Mouse (Mus musculus) lung, postnatal 0 days (tissue): ENCODE data around the gene Ttll3. TPM values are rescaled to one million over a fixed set of nuclear protein-coding genes. Genes with fewer than 3 reads are reported as not detected.

Experiments
- ATAC-seq: fragments of 200-750 bp; cut with Nextera tagmentation; 2 replicates; pipeline ENCODE4 v1.8.0; 2017; ENCODE audit warnings: moderate library complexity
- DNase-seq: peaks from one replicate; pipeline ENCODE4 v3.0.0-alpha.2; 2016; ENCODE audit warnings: low spot score
- H3K27ac ChIP-seq: fragments of 300-500 bp; sonication (generic); 2 replicates; pipeline ENCODE4 v1.5.1; 2014; ENCODE audit warnings: antibody characterized with exemption, mild to moderate bottlenecking, low read length, mixed read lengths
- H3K27me3 ChIP-seq: fragments of 300-500 bp; sonication (generic); replicated peaks from 2 replicates; pipeline ENCODE4 v1.6.1; 2014; ENCODE audit warnings: low read length, mixed read lengths; ENCODE audit not compliant: insufficient read depth
- H3K36me3 ChIP-seq: fragments of 300-500 bp; sonication (generic); 2 replicates; pipeline ENCODE4 v1.6.1; 2014; ENCODE audit warnings: low read length, mixed read lengths; ENCODE audit not compliant: insufficient read depth
- H3K4me1 ChIP-seq: fragments of 300-500 bp; sonication (generic); 2 replicates; pipeline ENCODE4 v1.6.1; 2014; ENCODE audit warnings: antibody characterized with exemption, low read depth, low read length, mixed read lengths; ENCODE audit not compliant: insufficient read depth
- H3K4me2 ChIP-seq: fragments of 300-500 bp; sonication (generic); replicated peaks from 2 replicates; pipeline ENCODE4 v1.6.1; 2014; ENCODE audit warnings: low read depth, mild to moderate bottlenecking, low read length, moderate library complexity, mixed read lengths
- H3K4me3 ChIP-seq: fragments of 300-500 bp; sonication (generic); 2 replicates; pipeline ENCODE4 v1.5.1; 2014; ENCODE audit warnings: low read depth, low read length
- H3K9ac ChIP-seq: fragments of 300-500 bp; sonication (generic); replicated peaks from 2 replicates; pipeline ENCODE4 v1.6.1; 2014; ENCODE audit warnings: low read depth, mild to moderate bottlenecking
- H3K9me3 ChIP-seq: fragments of 300-500 bp; sonication (generic); 2 replicates; pipeline ENCODE4 v1.6.1; 2016; ENCODE audit warnings: low read length, mixed read lengths
- CTCF ChIP-seq: IDR thresholded peaks from 2 replicates; pipeline ENCODE4 v1.5.1; 2016; ENCODE audit warnings: antibody characterized with exemption, mild to moderate bottlenecking
- EP300 ChIP-seq: IDR thresholded peaks from 2 replicates; pipeline ENCODE4 v1.6.1; 2016; ENCODE audit warnings: antibody characterized with exemption, mild to moderate bottlenecking, control low read depth
- WGBS: fragments of 180-500 bp; shearing (Covaris S2); extraction: QIAGEN DNeasy Blood & Tissue Kit; methylation state at CpG from one replicate; pipeline ENCODE4 v1.1.7; 2014; 5-methylcytosine and 5-hydroxymethylcytosine counted together
- polyA plus RNA-seq: library from polyadenylated mRNA; unstranded; fragments of >200 nt; fragmentation: Nextera tagmentation; extraction: Ambion mirVana; gene quantifications from 2 replicates; pipeline ENCODE4 v1.2.1, GENCODE M21; 2015

Gene Ttll3
- polyA plus RNA-seq, 1 experiment from 2014 or later, result 12.4 TPM

- H3K4me2 ChIP-seq, result no peak overlapping the region
- ATAC-seq, result no peak
- no peaks in the 10 kb centered on the region for H3K27me3 ChIP-seq
- no peak for DNase-seq
- no peak for TF ChIP-seq EP300
- 86% methylated on average over 11 of the region's 11 CpGs for WGBS
- H3K4me1 ChIP-seq, result no peaks in the 10 kb centered on the region
- peaks cover 4% of the 10 kb centered on the region for H3K36me3 ChIP-seq
- H3K9me3 ChIP-seq, result no peaks in the 10 kb centered on the region
- H3K4me3 ChIP-seq, result no peak overlapping the region
- H3K27ac ChIP-seq, result no peak overlapping the region
- no peak overlapping the region for H3K9ac ChIP-seq
These were observed 5.8 kb downstream of the Ttll3 start for GRCm38 (mm10) chr6:113394811-113395210.

DNA sequence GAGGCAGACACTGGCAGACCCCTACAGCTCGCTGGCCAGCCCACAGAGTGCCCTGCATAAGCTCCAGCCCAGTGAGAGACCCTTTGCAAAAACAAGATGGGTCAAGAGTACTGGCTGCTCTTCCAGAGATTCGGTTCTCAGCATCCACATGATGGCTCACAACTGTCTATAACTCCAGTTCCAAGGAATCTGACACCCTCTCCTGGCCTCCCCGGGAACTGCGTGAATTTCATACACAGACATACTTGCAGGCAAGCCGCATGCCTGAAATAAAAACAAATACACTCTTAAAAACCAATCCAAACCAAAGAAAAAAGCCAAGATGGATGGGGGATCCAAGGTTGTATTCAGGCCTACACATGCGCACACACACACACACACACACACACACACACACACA, 6.4 kb downstream of the Ttll3 start:
- Histone ChIP-seq H3K27me3 (no peaks in the 10 kb centered on the region), H3K4me3 (no peak overlapping the region), H3K9ac (no peak overlapping the region), H3K4me1 (no peaks in the 10 kb centered on the region), H3K36me3 (no peaks in the 10 kb centered on the region), H3K27ac (no peak overlapping the region), H3K9me3 (no peaks in the 10 kb centered on the region), H3K4me2 (no peak overlapping the region)
- ATAC-seq, result no peak
- TF ChIP-seq EP300, result no peak
- TF ChIP-seq CTCF, result no peak
- DNase-seq, result no peak
- 93% methylated on average over 6 of the region's 6 CpGs for WGBS

GRCm38 (mm10) chr6:113396270-113397030, 7.4 kb downstream of the Ttll3 start:
- no peak for TF ChIP-seq EP300
- no peak for TF ChIP-seq CTCF
- Histone ChIP-seq H3K9ac (no peak overlapping the region), H3K4me2 (no peak overlapping the region), H3K4me1 (no peaks in the 10 kb centered on the region), H3K9me3 (no peaks in the 10 kb centered on the region), H3K27ac (no peak overlapping the region), H3K4me3 (no peak overlapping the region), H3K36me3 (no peaks in the 10 kb centered on the region), H3K27me3 (no peaks in the 10 kb centered on the region)
- no peak for DNase-seq
- ATAC-seq, result no peak
- 82% methylated on average over 10 of the region's 10 CpGs for WGBS

GRCm38 (mm10) chr6:113402094-113402493, 13.0 kb downstream of the Ttll3 start:
- Histone ChIP-seq H3K4me2 (no peak overlapping the region), H3K36me3 (no peaks in the 10 kb centered on the region), H3K27me3 (no peaks in the 10 kb centered on the region), H3K4me3 (no peak overlapping the region), H3K9ac (no peak overlapping the region), H3K27ac (no peak overlapping the region), H3K9me3 (no peaks in the 10 kb centered on the region), H3K4me1 (no peaks in the 10 kb centered on the region)
- ATAC-seq (no peak), DNase-seq (no peak)
- no peak for TF ChIP-seq EP300
- no peak for TF ChIP-seq CTCF
- 84% methylated on average over 13 of the region's 13 CpGs for WGBS

DNA sequence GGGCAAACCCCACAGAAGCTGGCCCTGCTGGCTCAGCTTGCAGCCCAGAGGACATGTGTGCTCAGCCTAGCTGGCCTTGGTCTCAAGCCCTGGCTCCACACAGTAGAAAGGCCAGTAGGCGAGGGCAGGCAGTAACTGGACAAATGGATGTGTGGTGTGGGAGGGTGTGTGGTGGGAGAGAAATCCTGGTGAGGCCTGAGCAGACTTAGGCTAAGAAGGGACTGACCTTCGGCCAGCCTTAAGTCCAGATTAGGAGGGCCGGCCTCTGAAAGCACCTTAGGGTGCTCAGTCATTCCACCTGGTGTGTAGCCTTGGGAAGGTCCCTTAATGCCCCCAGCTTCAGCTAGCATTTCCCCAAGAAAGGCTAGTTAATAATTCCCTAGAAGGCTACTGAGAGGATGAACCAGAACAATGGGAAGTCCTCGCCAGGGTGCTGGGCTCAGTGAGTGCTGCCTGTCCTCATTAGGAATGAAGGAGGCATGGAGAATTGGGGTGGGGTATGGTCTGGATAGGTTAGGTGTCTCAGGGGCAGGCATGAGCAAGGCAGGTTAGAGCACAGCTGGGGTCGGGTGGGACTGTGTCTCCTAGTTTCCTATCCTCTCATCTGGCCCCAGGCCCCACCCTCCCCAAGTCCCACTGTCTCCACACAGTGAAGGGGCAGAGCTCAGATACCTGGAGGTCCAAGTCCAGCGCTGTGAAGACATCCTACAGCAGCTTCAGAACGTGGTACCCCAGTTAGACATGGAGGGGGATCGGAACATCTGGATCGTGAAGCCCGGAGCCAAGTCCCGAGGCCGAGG, 15.8 kb downstream of the Ttll3 start:
- H3K9me3 ChIP-seq, result no peaks in the 10 kb centered on the region
- no peak for ATAC-seq
- no peaks in the 10 kb centered on the region for H3K27me3 ChIP-seq
- H3K36me3 ChIP-seq, result no peaks in the 10 kb centered on the region
- H3K4me1 ChIP-seq, result no peaks in the 10 kb centered on the region
- no peak overlapping the region for H3K27ac ChIP-seq
- no peak for TF ChIP-seq EP300
- no peak for TF ChIP-seq CTCF
- H3K4me2 ChIP-seq, result no peak overlapping the region
- no peak overlapping the region for H3K9ac ChIP-seq
- no peak for DNase-seq
- no peak overlapping the region for H3K4me3 ChIP-seq
- 71% methylated on average over 12 of the region's 12 CpGs for WGBS

- WGBS, result 87% methylated on average over 6 of the region's 6 CpGs
- no peak overlapping the region for H3K4me3 ChIP-seq
- no peak for ATAC-seq
- H3K9ac ChIP-seq, result no peak overlapping the region
- TF ChIP-seq EP300 (no peak), CTCF (no peak)
- no peak for DNase-seq
- H3K4me2 ChIP-seq, result no peak overlapping the region
- H3K27ac ChIP-seq, result no peak overlapping the region
- no peaks in the 10 kb centered on the region for H3K4me1 ChIP-seq
- H3K36me3 ChIP-seq, result no peaks in the 10 kb centered on the region
- H3K9me3 ChIP-seq, result no peaks in the 10 kb centered on the region
- no peaks in the 10 kb centered on the region for H3K27me3 ChIP-seq
These were observed 16.4 kb downstream of the Ttll3 start for GRCm38 (mm10) chr6:113405483-113405882.
